Mouse (Mus musculus): ENCODE results near the gene Helz2. TPM values are rescaled to one million over a fixed set of nuclear protein-coding genes. Genes with fewer than 3 reads are reported as not detected.
A peak's percentile ranks its signal among the peaks of the same experiment; 100 is the strongest.

Helz2 gene
- polyA plus RNA-seq, 1 experiment from 2014 or later, result 3.1 TPM

- H3K9ac ChIP-seq (replicated peaks; ENCODE audit: low read depth), result peak overlapping the region; percentile 32; the same call in 1 of the 2 replicates
- no peaks in the 10 kb centered on the region for H3K9me3 ChIP-seq (ENCODE audit: low read length)
- WGBS, result 2% methylated on average over 34 of the region's 34 CpGs
- H3K4me2 ChIP-seq (replicated peaks; ENCODE audit: low read depth, low read length), result peak overlapping the region; percentile 78
- H3K27me3 ChIP-seq (replicated peaks; ENCODE audit: insufficient read depth, low read length), result no peaks in the 10 kb centered on the region
- ATAC-seq, result peak; percentile 40; the same call in 1 of the 2 replicates
- no peaks in the 10 kb centered on the region; the same call in 1 of the 2 replicates for H3K4me1 ChIP-seq (ENCODE audit: insufficient read depth, low read depth, low read length)
- peak; percentile 29 for DNase-seq (ENCODE audit: low spot score)
- TF ChIP-seq EP300 (IDR thresholded peaks at IDR 0.05), result no peak
- TF ChIP-seq CTCF (IDR thresholded peaks at IDR 0.05), result no peak
- H3K4me3 ChIP-seq (ENCODE audit: low read depth, low read length), result peak overlapping the region; percentile 43
- H3K36me3 ChIP-seq (ENCODE audit: insufficient read depth, low read length), result no peaks in the 10 kb centered on the region
- H3K27ac ChIP-seq (ENCODE audit: low read length), result no peak overlapping the region
These were observed 29.3 kb downstream of the Helz2 start for GRCm38 (mm10) chr2:181212389-181213020.

- no peak overlapping the region for H3K4me2 ChIP-seq (replicated peaks; ENCODE audit: low read depth, low read length)
- 69% methylated on average over 9 of the region's 9 CpGs for WGBS
- H3K36me3 ChIP-seq (ENCODE audit: insufficient read depth, low read length), result no peaks in the 10 kb centered on the region
- no peak overlapping the region for H3K4me3 ChIP-seq (ENCODE audit: low read depth, low read length)
- H3K27ac ChIP-seq (ENCODE audit: low read length), result no peak overlapping the region
- no peak overlapping the region for H3K9ac ChIP-seq (replicated peaks; ENCODE audit: low read depth)
- no peaks in the 10 kb centered on the region for H3K27me3 ChIP-seq (replicated peaks; ENCODE audit: insufficient read depth, low read length)
- H3K4me1 ChIP-seq (ENCODE audit: insufficient read depth, low read depth, low read length), result no peaks in the 10 kb centered on the region; the same call in 1 of the 2 replicates
- TF ChIP-seq EP300 (IDR thresholded peaks at IDR 0.05) (no peak), CTCF (IDR thresholded peaks at IDR 0.05) (no peak)
- DNase-seq (ENCODE audit: low spot score), result no peak
- ATAC-seq, result no peak
- no peaks in the 10 kb centered on the region for H3K9me3 ChIP-seq (ENCODE audit: low read length)
These were observed 35.7 kb downstream of the Helz2 start for GRCm38 (mm10) chr2:181206118-181206517.

- Histone ChIP-seq H3K4me3 (ENCODE audit: low read depth, low read length) (no peak overlapping the region), H3K36me3 (ENCODE audit: insufficient read depth, low read length) (no peaks in the 10 kb centered on the region), H3K9me3 (ENCODE audit: low read length) (no peaks in the 10 kb centered on the region), H3K4me1 (ENCODE audit: insufficient read depth, low read depth, low read length) (no peaks in the 10 kb centered on the region; the same call in 1 of the 2 replicates), H3K27me3 (replicated peaks; ENCODE audit: insufficient read depth, low read length) (no peaks in the 10 kb centered on the region), H3K4me2 (replicated peaks; ENCODE audit: low read depth, low read length) (no peak overlapping the region), H3K9ac (replicated peaks; ENCODE audit: low read depth) (no peak overlapping the region), H3K27ac (ENCODE audit: low read length) (no peak overlapping the region)
- 75% methylated on average over 5 of the region's 5 CpGs for WGBS
- TF ChIP-seq CTCF (IDR thresholded peaks at IDR 0.05) (no peak), EP300 (IDR thresholded peaks at IDR 0.05) (no peak)
- DNase-seq (ENCODE audit: low spot score) (no peak), ATAC-seq (no peak)
These were observed 36.1 kb downstream of the Helz2 start for GRCm38 (mm10) chr2:181205678-181206077.

GRCm38 (mm10) chr2:181202886-181203285, 38.9 kb downstream of the Helz2 start:
- ATAC-seq, result no peak
- no peaks in the 10 kb centered on the region for H3K9me3 ChIP-seq (ENCODE audit: low read length)
- H3K27ac ChIP-seq (ENCODE audit: low read length), result no peak overlapping the region
- no peaks in the 10 kb centered on the region for H3K27me3 ChIP-seq (replicated peaks; ENCODE audit: insufficient read depth, low read length)
- H3K4me2 ChIP-seq (replicated peaks; ENCODE audit: low read depth, low read length), result no peak overlapping the region
- H3K9ac ChIP-seq (replicated peaks; ENCODE audit: low read depth), result no peak overlapping the region
- no peak for DNase-seq (ENCODE audit: low spot score)
- H3K4me1 ChIP-seq (ENCODE audit: insufficient read depth, low read depth, low read length), result no peaks in the 10 kb centered on the region; the same call in 1 of the 2 replicates
- TF ChIP-seq CTCF (IDR thresholded peaks at IDR 0.05) (no peak), EP300 (IDR thresholded peaks at IDR 0.05) (no peak)
- H3K4me3 ChIP-seq (ENCODE audit: low read depth, low read length), result no peak overlapping the region
- H3K36me3 ChIP-seq (ENCODE audit: insufficient read depth, low read length), result no peaks in the 10 kb centered on the region
- WGBS, result 58% methylated on average over 6 of the region's 6 CpGs

GRCm38 (mm10) chr2:181202422-181202821, 39.4 kb downstream of the Helz2 start, which contains the start of gene Ptk6:
Gene Ptk6 (minus strand): TSS chr2:181202789.
- H3K36me3 ChIP-seq (ENCODE audit: insufficient read depth, low read length), result no peaks in the 10 kb centered on the region
- 79% methylated on average over 3 of the region's 3 CpGs for WGBS

GRCm38 (mm10) chr2:181201606-181202005, 40.2 kb downstream of the Helz2 start:
- peak; percentile 96 for ATAC-seq

More at GRCm38 (mm10) chr2:181202422-181202821, 39.4 kb downstream of the Helz2 start, which contains the start of gene Ptk6:
- TF ChIP-seq EP300 (IDR thresholded peaks at IDR 0.05), result no peak
- no peak for TF ChIP-seq CTCF (IDR thresholded peaks at IDR 0.05)
- DNase-seq (ENCODE audit: low spot score), result no peak
- no peak within 1 kb of the TSS for H3K4me3 ChIP-seq (ENCODE audit: low read depth, low read length)
- H3K9ac ChIP-seq (replicated peaks; ENCODE audit: low read depth), result no peak within 1 kb of the TSS
- no peak for ATAC-seq
- no peak within 1 kb of the TSS for H3K4me2 ChIP-seq (replicated peaks; ENCODE audit: low read depth, low read length)
- peak within 1 kb of the TSS; percentile 62; the same call in 1 of the 2 replicates for H3K27ac ChIP-seq (ENCODE audit: low read length)
- H3K4me1 ChIP-seq (ENCODE audit: insufficient read depth, low read depth, low read length), result no peaks in the 10 kb centered on the region; the same call in 1 of the 2 replicates
- H3K9me3 ChIP-seq (ENCODE audit: low read length), result no peaks in the 10 kb centered on the region
- no peaks in the 10 kb centered on the region for H3K27me3 ChIP-seq (replicated peaks; ENCODE audit: insufficient read depth, low read length)

More at GRCm38 (mm10) chr2:181201606-181202005, 40.2 kb downstream of the Helz2 start:
- H3K27ac ChIP-seq (ENCODE audit: low read length), result peak overlapping the region; percentile 62
- H3K9ac ChIP-seq (replicated peaks; ENCODE audit: low read depth), result no peak overlapping the region
- H3K27me3 ChIP-seq (replicated peaks; ENCODE audit: insufficient read depth, low read length), result no peaks in the 10 kb centered on the region
- no peak overlapping the region for H3K4me3 ChIP-seq (ENCODE audit: low read depth, low read length)
- H3K9me3 ChIP-seq (ENCODE audit: low read length), result no peaks in the 10 kb centered on the region
- H3K4me2 ChIP-seq (replicated peaks; ENCODE audit: low read depth, low read length), result no peak overlapping the region
- H3K36me3 ChIP-seq (ENCODE audit: insufficient read depth, low read length), result no peaks in the 10 kb centered on the region
- WGBS, result 41% methylated on average over 3 of the region's 3 CpGs
- TF ChIP-seq CTCF (IDR thresholded peaks at IDR 0.05), result no peak
- TF ChIP-seq EP300 (IDR thresholded peaks at IDR 0.05), result peak; percentile 78
- DNase-seq (ENCODE audit: low spot score), result peak; percentile 85
- H3K4me1 ChIP-seq (ENCODE audit: insufficient read depth, low read depth, low read length), result no peaks in the 10 kb centered on the region; the same call in 1 of the 2 replicates
